Mouse (Mus musculus): Measurements from ENCODE around the gene Zfhx2.

DNA sequence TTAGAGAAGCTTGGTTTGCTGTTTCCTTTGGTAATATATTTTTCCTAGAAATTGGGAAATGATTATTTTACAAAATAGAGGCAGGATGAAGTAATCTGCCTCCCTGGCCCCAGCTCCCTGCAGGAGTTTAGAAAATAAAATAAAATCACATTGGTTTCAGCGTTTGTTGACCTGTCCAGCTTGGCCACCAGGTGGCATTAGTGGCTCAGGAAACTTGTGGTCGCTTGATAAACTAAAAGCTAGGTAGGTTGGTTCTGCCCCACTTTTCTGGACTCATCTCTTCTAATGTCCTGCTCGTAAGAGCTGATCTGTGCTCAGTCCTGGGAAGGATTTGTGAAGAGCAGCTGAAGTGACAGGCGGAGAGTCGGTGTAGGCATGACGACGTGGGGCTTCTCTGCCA lies 67.9 kb downstream of the Zfhx2 start:
- no peak for TF ChIP-seq CTCF (IDR thresholded peaks at IDR 0.05; ENCODE audit: borderline replicate concordance, control insufficient read depth, extremely low read depth, insufficient read depth, low read length, poor library complexity)
- TF ChIP-seq POLR2A (IDR thresholded peaks at IDR 0.05; ENCODE audit: control insufficient read depth, extremely low read depth, insufficient read depth, low read length, poor library complexity), result no peak
